Mouse (Mus musculus): Measurements from ENCODE around the gene Olfr1354.
"Not testable (repeated sequence)": the region's sequence is repeated elsewhere in the genome, so short reads cannot be mapped to it uniquely, and the experiment has no call there.

DNA sequence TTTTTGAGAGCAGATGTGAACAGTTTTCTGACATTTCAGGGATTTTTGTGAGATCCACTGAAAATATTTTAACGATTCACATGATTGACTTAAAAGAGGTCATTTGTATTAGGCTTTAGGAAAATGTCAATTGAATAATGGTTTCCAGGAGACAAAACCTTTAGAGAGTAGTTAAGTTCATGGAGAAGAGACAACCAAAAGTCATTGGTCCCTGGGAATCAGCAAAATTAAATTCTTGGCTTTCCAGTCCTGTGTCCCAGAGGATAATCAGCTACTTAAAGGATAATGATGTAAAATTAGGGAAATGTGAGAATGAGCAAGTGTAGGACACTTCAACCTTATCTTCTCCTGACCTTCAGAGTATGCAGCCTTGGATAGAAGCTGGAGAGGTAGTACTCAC, 37.4 kb downstream of the Olfr1354 start, which contains the start of gene Olfr8:
- TF ChIP-seq CTCF (IDR thresholded peaks at IDR 0.05; ENCODE audit: borderline replicate concordance, insufficient read depth, low read length); POLR2A (IDR thresholded peaks at IDR 0.05; ENCODE audit: low read depth, low read length): not testable (repeated sequence)
